Mouse (Mus musculus): ENCODE measurements around the gene Vmn1r199.
"Not testable (repeated sequence)": the region's sequence is repeated elsewhere in the genome, so short reads cannot be mapped to it uniquely, and the experiment has no call there.

The Vmn1r199 gene

GRCm38 (mm10) chr13:22379518-22379917, at the start of gene Vmn1r199:
TSS of gene Vmn1r199 (plus strand) at chr13:22379818.
- DNase-seq, result no peak

GRCm38 (mm10) chr13:22333269-22333668, 46.3 kb upstream of the Vmn1r199 start:
- no peak for DNase-seq

GRCm38 (mm10) chr13:22335565-22335964, 44.1 kb upstream of the Vmn1r199 start:
- no peak for DNase-seq

- DNase-seq, result no peak
These were observed 29.6 kb upstream of the Vmn1r199 start, which contains the start of gene Vmn1r198 for GRCm38 (mm10) chr13:22350064-22350463. TSS of gene Vmn1r198 (plus strand) at chr13:22350364.

GRCm38 (mm10) chr13:22350813-22351212, 28.8 kb upstream of the Vmn1r199 start:
- DNase-seq, result no peak

GRCm38 (mm10) chr13:22381128-22381527, 1.5 kb downstream of the Vmn1r199 start:
- DNase-seq, result not testable (repeated sequence)

GRCm38 (mm10) chr13:22383401-22383800, 3.8 kb downstream of the Vmn1r199 start:
- no peak for DNase-seq

- no peak for DNase-seq
These were observed 7.4 kb downstream of the Vmn1r199 start for GRCm38 (mm10) chr13:22387050-22387449.

GRCm38 (mm10) chr13:22390073-22390472, 10.5 kb downstream of the Vmn1r199 start, which contains the start of gene Vmn1r200:
TSS of gene Vmn1r200 (plus strand) at chr13:22390373.
- DNase-seq, result no peak

GRCm38 (mm10) chr13:22402978-22403377, 23.4 kb downstream of the Vmn1r199 start:
- no peak for DNase-seq

All from cerebellum, adult 18-20 months (tissue).